Mouse (Mus musculus): ENCODE measurements at regions not wholly inside any gene's neighbourhood (a gene's known extent, or its start where the extent isn't known, plus 50 kb on each side); places are given as distances from the start of the nearest gene placed in this dataset.
A peak's percentile ranks its signal among the peaks of the same experiment; 100 is the strongest.

- DNase-seq (ENCODE audit: low read depth), result no peak
Measured at GRCm38 (mm10) chr6:127252000-127252721, 100.2 kb upstream of the Ccnd2 start.

- no peak for DNase-seq (ENCODE audit: low read depth)
Measured at GRCm38 (mm10) chr6:127253935-127254334, 101.9 kb upstream of the Ccnd2 start.

DNA sequence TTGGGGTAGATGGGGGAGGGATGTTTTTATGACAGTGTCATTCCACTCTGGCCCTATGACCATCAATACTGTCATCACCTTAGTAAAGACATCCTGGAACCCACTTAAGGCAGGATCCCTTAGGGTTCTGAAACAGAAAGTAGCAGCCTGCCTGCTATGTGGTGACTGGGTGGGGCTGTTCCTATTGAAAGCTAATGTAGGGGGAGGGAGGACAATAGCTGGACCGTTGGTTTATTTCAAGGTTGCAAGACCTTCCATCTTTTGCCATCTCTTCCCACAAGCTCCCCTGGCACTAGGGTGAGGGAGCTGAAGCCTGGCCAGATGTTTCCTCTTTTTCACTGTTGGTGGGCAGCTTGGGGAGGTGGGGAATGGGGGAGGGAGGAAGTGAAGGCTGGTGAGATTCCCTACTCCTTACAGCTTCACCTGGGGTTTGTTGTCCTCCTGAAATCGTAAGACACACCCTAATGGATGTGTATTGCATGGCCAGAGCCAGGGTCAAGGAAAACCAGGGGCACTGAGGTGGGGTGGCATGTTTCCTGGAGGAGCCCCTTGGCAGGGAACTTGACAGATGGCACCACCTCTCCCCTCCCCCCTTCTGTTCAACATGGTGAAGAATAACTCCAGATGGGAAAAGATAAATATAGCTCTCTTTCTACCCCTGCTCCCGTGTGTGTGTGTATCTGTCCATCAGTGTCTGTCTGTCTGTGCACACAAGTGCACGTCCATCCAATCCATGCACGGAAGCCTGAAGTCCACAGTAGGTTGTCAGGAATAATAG lies 112.1 kb upstream of the Ccnd2 start:
- DNase-seq (ENCODE audit: low read depth), result no peak

DNA sequence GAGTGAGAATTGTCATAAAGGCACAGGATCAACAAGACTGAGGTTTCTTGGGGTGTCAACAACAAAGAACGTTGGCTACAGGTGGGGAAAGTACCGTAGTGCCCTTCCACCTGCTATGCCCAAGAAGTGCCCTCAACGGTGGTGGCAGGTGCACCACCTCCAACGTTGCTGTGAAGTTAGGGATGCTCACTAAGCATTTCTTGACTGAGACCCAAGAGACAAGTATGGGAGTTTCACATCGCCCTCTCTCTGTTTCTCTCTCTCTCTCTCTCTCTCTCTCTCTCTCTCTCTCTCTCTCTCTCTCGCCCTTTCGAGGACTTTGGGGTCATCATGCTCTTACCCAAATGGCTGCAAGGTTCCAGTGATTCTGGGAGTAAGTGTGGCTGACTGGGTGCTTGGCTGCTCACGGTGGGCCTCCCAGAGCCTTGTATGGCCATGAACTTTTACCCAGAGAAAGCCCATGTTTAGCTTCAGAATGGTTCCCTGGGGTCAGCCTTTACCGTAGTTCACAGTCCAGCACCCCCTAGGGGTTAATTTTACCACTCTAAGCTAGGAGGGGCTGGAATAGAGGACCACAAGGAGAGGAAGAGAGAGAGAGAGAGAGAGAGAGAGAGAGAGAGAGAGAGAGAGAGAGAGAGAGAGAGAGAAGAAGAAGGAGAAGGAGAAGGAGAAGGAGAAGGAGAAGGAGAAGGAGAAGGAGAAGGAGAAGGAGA lies 113.2 kb upstream of the Ccnd2 start:
- DNase-seq (ENCODE audit: low read depth), result no peak

DNA sequence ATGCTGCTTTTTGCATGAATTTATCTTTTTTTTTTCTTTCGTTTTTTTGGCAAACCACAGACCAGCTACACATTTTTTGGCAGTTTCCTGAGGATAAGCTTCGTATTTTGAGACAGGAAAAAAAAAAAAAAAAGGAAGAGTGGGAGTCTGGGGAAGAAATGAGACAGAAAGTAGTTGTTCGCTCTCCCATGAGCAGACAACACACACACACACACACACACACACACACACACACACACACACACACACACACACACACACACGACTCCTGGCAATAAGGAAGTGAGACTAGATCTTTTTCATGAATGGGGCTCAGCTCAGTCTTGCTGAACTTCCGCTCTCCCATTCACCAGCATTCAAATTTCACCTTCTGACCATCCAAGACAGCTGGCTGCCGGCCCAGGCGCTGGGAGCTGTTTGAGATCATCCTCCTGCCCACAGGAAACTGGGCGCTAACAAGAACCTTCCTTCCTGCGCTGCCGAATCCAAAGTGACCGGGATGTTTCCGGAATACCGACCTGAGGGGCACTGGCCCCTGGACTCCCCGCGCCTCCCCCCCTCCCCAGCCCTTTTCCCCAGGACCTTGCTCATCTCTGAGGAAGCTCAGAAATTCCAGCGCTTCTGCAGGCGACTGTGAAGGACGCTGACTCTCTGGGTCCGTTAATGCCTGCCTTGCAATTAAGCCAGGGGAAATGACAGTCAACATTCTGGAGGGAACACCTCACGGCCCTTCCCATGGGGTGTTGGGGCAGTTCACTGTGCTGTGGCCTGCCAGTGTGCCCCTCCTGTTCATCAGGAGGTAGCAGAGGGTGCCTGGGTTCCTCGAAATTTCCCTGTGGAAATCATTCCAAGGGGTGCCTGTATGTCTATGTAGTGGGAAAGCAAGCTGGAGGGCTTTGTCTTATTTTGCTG lies 114.2 kb upstream of the Ccnd2 start:
- peak; percentile 41 for DNase-seq (ENCODE audit: low read depth)

- DNase-seq (ENCODE audit: low read depth), result no peak
Measured at GRCm38 (mm10) chr6:127266813-127267165, 114.8 kb upstream of the Ccnd2 start.

GRCm38 (mm10) chr6:127269021-127269420 lies 117.0 kb upstream of the Ccnd2 start:
- no peak for DNase-seq (ENCODE audit: low read depth)

GRCm38 (mm10) chr6:127269525-127270044 lies 117.6 kb upstream of the Ccnd2 start:
- DNase-seq (ENCODE audit: low read depth), result no peak

- DNase-seq (ENCODE audit: low read depth), result no peak
Measured at GRCm38 (mm10) chr6:127270774-127271173, 118.8 kb upstream of the Ccnd2 start.

DNA sequence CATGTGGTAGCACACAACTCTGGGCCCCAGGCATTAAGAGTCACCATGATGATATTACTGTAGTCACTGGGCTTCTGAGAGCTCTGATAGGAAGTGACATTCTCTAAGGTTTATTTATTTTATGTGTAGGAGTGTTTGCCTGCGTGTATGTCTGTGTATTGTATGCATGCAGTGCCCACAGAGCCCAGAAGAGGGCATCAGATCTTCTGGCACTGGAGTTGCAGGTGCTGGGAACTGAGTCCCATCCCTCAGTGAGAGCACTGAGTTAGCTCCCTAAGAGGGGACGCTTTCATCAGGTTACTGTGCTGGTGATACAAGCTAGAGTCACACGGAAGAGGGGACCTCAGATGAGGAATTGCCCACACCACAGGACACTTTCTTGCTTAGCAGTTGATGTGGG lies 119.4 kb upstream of the Ccnd2 start:
- no peak for DNase-seq (ENCODE audit: low read depth)

DNA sequence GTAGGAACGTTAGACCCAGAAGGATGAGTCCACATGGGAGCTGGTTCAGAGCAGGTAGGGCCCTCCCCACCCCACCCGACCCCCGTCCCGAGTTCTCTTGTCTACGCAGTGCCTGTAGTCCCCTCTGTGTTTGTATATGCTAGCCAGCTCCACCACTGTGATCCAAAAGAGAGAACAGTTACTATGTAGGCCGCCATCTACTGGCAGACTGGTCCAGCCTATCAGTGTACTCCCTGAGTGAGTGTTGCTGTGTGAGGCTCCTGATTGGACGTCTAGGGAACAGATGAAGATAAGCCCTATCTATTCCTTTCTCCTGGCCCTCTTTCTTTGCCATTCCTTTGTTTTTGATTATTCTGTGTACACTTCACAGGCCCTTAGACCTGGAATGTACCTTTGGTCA lies 120.6 kb upstream of the Ccnd2 start:
- no peak for DNase-seq (ENCODE audit: low read depth)

GRCm38 (mm10) chr6:127274732-127275429 lies 122.9 kb upstream of the Ccnd2 start:
- no peak for DNase-seq (ENCODE audit: low read depth)

DNA sequence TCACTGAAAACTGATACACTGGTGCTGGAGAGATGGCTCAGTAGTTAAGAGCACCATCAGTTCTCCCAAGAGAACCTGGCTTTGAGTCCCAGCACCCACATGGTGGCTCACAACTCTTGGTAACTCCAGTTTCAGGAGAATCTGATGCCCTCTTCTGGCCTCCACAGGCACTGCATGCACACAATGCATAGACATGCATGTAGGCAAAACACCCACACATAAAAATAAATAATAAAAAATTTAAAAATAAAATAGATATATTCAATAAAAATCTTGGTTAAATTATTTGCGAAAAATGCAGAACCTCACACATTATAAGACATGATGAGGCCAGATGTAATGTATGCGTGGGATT lies 123.4 kb upstream of the Ccnd2 start:
- DNase-seq (ENCODE audit: low read depth), result no peak

DNA sequence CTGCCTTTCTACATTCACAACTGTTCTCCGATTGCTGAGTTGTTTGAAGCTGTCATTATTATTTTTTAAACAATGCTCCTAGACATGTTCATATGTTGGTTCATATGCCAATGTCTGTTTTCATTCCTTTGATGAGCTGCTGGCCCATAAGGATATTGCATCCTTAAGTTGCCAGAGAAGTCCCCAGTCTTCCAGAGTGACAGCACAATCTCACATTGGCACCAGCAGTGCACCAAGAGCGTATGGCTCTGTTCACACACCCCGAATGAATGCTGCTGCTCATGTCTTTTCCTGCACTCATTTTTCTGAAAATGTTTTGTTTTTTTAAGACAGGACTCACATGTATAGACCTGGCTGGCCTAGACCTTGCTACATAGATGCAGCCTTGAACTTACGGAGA lies 124.4 kb upstream of the Ccnd2 start:
- no peak for DNase-seq (ENCODE audit: low read depth)

DNA sequence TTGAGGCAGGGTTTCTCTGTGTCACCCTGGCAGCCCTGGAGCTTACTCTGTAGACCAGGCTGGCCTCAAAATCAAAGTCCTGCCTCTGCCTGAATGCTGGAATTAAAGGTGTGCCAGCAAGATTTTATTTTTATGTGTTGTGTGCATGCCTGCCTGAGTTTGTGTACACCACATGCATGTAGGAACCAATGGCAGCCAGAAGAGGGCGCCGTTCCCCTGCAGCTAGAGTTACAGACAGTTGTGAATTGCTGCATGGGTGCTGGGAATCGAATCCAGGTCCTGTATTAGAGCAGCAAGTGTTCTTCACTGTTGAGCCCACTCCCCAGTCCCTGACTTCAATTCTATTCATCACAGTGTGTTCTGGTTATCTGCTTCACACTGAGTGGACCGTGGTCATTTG lies 126.4 kb upstream of the Ccnd2 start:
- DNase-seq (ENCODE audit: low read depth), result no peak

- no peak for DNase-seq (ENCODE audit: low read depth)
Measured at GRCm38 (mm10) chr6:127284226-127284625, 132.2 kb upstream of the Ccnd2 start.

DNA sequence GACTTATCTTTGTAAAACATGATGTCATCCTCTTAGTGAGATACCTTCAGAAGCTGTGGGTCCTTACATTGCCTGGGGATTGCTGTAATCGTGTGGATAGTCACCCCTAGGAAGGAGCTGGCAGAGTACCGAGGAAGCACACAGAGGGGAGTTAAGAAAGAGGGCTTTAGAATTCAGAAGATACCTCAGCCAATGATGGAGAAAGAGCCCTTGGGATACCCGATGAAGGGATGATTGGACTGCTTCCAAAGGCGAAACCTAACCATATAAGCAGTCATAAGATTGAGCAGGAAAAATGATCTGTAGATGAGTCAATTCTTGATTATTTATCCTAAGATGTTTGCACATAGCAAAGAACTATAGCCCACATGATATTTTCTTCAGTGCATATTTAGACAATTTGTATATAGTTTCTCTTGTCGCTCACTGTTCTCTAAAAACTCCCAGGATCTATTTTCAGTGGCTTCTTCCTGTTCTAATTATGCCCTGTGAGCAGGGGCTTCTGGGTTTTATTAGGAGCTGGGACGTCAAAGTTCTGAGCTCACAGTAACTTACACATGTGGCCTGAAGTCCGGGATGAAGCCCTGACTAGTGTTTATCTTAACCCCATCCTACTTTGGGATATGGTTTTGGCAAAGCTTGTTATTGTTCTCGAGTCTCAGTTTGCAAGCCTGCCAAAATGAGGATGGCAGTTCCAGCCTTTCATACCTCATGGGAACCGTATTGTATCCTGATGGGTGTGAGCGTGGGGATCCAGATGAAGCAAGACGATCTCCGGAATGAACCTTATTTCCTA lies 134.9 kb upstream of the Ccnd2 start:
- peak; percentile 11 for DNase-seq (ENCODE audit: low read depth)

DNA sequence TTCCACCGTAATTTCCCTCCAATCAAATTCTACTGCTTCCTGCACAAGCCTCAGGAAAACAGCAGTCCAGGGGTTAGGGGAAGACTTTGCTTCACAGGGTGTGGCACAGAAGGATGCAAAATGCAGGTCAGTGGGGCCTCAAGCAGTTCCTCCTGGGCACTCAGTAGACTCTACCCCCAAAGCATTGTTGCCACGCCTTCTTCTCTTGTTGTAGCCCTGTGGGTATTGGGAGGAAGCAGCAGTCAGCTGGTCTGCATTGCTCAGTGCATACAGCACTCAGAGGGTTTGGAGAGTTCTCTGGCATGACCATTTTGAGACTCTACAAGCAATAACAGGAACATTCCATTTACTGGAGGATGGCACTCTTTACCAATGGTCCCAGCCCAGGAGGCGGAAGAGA lies 137.0 kb upstream of the Ccnd2 start:
- DNase-seq (ENCODE audit: low read depth), result no peak

GRCm38 (mm10) chr6:127291937-127292336 lies 139.9 kb upstream of the Ccnd2 start:
- no peak for DNase-seq (ENCODE audit: low read depth)

GRCm38 (mm10) chr6:127293829-127294228 lies 141.8 kb upstream of the Ccnd2 start:
- DNase-seq (ENCODE audit: low read depth), result no peak

All from fibroblast of lung, adult 2 months (primary cell).